Mouse (Mus musculus): ENCODE measurements around the gene Casz1.

Casz1 gene

DNA sequence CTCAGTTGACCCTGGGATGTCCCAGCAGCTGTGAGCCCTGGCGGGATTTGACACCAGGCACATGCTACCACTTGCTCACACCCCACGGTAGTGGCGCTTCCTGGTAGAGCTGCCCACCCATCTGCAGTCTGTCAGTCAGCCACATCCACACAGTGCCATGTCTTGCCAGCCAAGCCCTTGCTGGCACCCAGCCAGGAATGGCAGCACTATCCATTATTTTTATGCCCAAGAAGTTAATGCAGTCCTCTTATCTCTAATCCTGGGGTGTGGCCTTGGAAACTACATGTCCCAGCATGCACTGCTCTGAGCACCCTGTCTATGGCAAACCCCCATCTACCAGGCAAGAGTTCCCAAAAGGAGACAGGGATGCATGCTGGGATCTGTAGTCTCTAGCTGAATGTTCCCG lies 141.2 kb downstream of the Casz1 start:
- DNase-seq: no peak

DNA sequence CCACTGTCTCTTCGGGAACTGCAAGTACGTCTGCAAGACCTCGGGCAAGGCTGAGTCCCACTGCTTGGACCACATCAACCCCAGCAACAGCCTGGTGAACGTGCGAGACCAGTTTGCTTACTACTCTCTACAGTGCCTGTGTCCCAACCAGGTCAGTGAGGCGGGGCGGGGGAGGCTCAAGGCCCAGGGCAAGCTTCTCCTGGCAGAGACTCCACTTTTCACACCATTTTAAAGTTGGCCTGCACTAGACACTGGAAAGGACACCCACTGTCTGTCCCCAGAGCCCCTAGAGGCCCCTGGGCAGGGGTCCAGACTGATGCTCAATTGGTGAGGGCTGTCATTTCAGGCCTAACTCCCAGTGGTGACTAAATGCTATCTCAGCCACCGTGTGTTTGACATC lies 141.8 kb downstream of the Casz1 start:
- DNase-seq: no peak

DNA sequence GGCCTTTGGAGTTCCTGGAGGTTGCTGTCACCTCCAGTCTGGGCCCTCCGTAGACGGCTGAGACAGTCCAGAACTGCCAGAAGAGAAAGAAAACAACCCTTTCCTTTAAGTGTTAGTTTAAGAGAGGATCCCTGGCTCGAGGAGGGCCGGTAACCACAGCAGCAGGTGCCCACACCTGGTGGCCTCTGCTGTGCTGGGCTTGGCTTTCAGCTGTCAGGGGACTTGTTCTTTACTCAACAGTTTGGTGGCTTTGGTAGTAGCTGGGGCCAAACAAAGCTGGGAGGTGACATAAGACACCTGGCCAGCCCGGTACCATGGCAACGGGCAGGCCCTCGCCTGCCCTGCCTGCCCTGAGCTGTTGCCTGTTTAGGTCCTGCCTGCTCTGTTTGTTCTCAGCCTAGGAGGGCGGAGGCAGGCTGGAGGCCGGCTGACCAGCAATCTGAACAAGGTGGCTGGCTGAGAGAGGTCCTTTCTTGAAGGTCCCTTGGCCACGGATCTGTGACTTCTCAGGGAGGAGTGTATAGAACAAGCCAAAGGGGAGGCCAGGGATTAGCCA lies 143.7 kb downstream of the Casz1 start:
- no peak for DNase-seq

DNA sequence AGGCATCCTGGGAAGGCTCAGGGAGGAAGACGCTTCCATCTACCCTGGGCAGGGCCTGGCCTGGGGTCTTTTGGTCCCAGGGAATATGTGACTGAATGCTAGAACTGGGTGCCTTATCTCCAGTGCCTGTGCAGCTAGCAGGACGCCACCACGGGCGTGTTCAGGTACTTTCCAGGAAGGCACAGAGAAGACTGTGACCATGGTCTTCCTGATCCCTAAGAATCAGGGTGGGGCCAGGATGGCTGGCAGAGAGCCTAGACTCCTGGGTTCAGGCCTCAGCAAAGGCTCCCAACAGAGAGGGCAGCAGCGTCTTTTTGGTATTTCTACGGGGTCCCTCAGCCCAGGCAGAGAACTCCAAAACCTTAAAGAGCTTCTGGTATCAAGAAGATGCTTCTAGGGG lies 146.3 kb downstream of the Casz1 start:
- DNase-seq: no peak

DNA sequence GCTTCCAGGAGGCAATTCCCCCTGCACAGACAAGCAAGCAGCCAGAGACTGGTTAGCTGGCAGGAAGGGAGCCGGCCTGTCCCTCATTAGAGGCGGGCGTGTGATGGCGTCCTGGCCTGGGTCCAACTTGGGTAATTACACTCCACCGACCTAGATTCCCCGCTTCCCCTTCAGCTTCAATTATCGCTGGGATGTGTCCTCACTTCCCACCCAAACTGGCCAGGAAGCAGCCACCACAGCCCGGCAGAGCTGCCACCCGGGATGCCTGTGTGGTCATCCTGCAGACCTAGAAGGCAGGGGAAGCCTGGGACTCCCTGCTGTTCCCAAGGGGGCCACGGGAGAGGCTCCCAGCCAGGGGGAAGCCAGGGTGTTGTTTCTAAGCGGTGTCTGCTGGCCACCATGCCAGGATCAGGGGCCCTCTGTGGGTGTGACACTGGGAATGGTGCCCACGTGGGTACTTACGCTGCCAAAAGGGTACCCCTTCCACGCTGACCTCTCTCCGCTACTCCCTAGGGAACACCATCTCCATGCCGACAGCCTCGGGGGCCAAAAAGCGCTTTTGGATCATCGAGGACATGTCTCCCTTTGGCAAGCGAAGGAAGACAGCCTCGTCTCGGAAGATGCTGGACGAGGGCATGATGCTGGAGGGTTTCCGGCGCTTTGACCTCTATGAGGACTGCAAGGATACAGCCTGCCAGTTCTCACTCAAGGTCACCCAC lies 146.9 kb downstream of the Casz1 start:
- DNase-seq: no peak

DNA sequence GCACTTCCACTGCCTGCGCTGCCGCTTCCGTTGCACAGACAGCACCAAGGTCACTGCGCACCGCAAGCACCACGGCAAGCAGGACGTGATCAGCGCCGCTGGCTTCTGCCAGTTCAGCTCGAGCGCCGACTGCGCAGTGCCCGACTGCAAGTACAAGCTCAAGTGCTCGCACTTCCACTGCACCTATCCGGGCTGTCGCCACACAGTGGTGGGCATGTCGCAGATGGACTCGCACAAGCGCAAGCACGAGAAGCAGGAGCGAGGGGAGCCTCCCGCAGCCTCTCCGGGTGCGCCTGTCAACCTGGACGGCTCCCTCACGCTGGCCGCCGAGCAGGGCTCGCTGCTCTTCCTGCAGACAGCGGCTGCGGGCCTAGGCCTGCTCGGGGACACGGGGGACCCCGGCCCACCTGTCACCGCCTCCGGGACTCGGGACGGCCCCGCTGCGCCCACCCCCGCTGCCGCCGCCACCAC lies 147.6 kb downstream of the Casz1 start:
- no peak for DNase-seq

DNA sequence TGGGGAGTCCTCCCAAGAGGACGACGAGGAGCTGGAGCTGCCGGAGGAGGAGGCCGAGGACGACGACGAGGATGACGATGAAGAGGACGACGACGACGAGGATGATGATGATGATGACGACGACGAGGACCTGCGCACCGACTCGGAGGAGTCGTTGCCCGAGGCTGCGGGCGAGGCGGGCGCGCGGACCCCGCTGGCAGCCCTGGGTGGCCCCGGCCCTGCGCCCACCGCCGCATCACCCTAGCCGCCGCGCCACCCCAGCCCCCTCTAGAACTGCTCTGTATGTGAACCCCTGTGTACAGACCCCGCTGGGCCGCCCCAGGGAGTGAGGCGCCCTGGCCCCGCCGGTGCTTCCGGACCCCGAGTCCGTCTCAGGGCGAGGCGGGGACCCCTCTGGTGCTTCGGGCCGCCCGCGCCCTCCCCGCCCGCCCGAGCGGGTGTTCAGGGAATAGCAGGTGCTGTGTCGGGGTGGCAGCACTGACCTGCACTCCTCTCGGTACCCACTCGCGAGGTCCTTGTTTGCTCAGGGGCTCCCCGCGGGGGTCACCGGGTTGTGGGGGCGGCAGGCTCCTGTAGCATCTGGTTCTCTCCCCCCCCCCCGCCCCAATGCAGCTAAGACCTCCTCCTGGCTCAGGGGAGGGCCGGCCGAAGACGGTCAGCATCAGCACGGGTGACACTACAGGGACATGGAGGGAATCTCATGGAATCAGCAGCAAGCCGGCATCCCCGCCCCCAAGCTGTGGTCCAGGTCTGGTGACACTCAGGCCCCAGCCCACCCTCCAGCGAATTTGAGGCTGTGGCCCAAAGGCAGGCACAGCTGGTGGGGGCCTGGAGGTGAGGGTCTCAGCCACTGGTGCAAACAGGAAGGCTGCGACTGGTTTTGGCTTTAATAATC lies 148.3 kb downstream of the Casz1 start:
- DNase-seq: no peak

DNA sequence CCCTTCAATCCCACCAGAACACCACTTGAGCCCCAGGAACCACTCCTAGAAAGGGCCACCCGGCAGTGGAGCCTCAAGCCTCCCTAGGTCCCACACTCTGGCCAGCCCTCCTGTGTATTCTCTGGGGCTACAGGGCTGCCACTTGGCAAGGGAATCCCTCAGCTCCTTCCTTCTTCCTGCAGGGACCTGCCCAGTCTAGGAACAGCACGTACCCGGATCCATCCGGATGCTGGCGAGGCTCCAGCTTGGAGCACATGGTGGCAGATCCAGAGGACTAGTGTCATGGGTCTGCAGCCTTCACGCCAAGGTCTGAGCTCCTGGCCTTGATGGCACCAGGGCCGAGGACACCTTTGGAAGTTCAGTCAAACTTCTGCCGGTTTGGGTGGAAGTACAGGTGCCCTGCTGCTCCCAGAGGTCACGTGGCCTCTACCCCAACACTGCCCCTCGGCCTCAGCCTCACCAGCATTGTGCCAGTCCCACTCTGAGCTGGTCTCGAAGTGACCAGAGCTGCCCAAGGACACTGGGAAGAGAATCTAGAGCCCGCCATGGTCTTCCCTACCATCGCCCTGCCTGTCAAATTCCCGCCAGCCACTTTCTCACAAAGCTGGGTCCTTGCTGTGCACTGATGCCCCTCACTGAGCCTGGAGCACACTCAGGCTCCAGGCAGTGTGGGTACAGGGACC lies 151.0 kb downstream of the Casz1 start:
- no peak for DNase-seq

DNA sequence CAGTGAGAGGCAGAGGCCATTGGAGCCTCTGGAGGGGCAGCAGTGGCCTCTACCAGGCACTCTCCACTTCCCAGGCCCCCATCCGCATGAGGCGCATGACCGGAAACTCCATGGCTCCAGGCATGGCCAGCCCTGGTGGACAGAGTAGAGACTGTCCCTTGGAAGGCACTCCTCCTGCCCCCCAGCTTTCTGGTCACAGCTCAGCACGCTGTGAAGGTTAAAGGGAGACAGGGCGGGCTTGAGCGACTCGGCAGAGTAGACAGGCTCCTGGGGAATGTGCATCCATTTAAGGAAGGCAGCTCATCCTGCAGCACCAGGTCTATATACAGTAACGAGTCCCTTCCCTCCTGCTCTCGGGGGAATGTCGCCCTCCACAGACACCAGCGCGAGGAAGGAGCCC lies 155.8 kb downstream of the Casz1 start:
- no peak for DNase-seq

DNA sequence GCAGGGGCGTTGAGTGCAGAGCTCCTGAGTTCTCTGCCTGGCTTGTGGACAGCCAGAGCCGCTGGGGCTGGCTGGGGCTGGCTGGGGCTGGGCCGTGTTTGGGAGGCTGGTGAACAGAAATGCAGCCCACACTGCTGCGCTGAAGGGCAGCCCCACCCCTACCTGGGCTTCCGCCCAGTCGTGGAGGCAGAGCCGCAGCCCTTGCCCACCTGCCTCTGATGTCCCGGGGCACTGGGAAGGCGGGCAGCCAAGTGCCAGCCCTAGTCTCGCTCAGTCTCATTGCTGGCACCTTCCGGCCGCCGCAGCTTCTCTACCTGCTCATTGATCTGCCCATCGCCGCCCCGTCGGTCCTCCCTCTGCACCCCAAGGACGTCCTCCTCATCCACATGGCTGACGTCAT lies 156.9 kb downstream of the Casz1 start:
- no peak for DNase-seq

DNA sequence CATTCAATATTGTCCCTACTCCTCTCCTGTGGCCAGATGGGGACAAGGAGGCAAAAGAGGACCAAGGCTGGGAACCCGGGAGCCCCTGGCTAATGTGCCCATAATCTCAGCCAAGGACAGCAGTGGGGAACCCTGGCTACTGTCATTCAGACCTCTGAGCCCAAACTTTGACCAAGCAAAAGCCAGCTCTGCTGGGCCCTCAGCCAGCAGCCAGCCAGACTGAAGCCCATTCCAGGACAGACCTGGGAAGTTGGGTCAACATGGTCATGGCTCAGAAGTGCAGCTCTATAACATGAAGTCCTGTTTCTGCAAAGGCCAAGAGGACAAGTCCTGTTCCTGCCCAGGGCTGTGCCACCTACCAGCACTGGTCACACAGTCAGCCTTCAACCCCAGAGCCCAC lies 157.9 kb downstream of the Casz1 start:
- DNase-seq: no peak

DNA sequence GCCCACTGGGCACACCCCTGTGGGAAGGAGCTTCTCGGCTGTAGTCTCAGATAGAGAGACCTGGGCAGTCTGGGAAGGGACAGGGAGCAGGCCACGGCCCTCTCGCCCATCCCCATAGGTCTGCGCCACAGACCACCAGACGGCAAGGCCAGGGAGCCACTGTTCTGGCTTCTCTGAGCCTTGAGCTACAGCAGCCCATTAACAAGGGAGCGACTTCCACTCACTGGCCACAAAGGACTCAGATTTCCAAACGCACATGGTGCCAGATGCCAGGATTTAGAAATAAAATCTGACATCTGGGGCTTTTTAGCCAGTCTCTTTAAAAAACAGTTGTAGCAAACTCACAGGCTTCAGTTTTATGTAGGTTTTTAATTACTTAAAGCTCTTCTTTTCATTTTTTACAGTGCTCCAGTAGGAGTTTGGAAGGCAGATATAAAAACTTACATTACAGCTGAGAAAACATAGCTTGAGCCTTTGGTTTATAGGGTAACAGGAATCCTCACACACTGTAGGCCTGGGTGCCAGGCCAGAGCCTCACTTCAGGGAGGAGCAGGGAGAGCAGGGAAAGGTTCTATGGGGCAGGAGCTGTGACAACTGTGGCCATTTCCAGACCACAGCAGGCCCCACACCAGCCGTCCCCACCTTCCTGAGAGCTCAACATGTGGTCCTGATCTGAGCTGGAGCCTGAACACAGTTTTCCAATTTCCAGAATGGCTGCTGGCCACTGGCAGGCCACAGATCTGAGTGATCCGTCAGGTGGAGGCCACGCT lies 160.5 kb downstream of the Casz1 start:
- DNase-seq: no peak

DNA sequence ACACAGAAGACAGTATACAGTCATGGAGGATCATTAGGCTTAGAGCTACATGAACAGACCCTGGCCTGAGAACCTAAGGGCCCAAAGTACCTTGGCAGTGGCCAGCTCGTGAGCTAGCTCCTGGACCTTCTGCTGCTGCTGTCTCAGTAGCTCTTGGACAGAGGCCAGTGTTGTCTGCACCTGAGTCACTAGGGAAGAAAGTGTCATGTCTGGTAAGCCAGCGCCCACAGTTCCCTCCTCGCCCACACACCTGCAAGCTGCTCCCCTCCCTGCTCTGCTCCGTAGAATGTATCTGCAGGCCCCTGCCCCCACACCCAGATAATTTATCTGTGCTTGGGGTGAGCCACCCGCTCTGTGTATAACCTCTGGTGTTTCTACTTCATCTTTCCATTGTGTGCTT lies 161.9 kb downstream of the Casz1 start:
- no peak for DNase-seq

DNA sequence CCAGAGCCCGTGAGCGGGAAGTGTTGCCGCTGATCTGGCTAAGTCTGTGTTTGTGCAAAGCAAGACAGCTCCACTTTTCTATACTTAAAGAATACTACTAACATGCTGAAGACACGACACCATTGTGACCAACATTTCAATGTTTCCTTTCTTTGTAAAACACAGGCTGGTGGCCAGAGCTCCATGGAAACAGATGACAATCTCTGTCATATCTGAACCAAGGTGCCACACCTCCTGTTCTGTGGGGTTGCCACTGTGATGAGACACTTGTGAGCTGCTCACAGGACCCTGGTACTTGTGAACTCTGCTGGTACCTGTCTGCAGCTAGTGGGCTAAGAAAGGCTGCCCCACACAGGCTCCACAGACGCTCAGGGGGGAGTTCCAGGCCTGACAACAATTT lies 164.6 kb downstream of the Casz1 start:
- no peak for DNase-seq

DNA sequence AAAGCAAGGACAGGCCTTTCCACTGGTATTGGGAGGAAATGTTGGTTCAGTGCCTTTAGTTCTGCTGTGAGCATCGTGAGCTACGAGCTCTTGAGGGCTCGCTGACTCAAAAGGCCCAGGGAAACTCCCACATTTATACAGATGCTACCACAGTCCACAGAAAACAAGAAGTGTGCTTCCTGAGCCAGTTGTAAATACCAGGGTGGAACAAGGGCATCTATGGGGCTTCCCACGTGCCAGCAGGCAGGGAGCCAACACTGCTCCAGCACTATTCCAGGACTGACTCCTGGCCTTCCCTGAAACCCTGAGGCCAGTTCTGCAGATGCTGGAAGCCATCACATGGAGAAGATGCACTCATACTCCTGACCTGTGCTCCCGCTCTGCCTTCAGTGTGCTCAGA lies 165.4 kb downstream of the Casz1 start:
- no peak for DNase-seq

DNA sequence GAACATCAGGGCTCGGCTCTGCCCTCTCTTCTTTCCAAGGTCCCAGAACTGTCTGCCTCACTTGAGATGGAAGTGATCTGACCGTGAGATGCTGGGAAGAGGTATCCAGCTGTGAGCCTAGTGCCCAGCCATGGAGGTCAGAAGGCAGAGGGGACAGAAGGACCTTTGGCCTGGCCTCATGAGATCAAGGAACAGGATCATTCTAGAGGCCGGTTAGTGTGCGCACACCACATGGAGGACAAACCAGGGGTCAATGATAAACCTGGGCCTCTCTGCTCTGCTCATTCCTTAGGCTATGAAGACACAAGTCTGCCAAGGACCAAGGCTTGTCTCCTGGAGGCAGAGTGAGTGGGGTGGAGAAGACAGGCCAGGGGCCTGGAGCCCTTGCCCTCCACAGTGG lies 166.5 kb downstream of the Casz1 start:
- no peak for DNase-seq

DNA sequence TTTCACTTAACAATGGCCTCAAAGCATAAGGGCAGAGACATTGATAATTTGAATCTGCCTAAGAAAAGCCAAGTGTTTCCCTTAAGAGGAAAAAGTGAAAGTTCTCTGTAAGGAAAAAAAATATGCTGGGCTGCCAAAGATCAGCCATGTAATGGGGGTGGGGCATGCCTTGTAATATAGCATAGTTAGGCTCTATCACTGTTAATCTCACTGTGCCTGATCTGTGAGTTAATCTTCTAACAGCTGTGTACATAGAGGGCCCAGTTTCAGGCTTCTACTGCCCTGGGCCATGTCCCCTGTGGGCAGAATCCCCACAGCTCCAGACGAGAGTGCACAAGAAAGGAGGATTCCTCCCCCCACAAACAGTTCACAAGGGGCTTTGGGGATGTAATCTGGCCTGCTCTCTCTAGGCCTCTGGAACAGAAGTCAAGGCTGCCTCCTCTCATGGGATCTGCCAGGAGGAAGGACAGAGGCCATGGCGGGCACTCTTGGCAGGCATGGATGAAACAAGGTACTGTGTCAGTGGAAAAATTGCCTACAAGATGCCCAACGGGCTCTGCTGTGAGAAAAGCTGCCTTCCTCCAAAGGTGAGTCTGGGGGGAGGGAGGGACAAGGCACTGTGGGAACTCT lies 167.5 kb downstream of the Casz1 start:
- no peak for DNase-seq

DNA sequence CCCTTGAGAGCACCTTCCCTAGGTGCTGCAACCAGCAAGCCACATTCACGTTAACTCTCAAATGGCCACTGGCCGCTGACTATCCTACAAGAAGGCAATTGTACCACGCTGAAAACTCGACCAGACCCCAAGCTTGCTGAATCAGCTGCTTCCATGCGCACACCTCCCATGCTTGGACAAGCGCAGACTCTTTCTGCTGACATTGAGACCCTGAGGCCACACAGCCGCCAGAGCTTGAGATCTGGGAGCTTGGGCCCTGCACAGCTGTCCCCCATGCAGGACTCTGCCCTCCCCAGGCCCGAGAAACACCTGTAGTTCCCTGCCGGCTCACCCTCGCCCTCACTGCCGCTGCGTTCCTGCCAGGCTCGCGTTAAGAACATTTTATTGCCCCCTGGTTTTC lies 168.5 kb downstream of the Casz1 start:
- DNase-seq: no peak

DNA sequence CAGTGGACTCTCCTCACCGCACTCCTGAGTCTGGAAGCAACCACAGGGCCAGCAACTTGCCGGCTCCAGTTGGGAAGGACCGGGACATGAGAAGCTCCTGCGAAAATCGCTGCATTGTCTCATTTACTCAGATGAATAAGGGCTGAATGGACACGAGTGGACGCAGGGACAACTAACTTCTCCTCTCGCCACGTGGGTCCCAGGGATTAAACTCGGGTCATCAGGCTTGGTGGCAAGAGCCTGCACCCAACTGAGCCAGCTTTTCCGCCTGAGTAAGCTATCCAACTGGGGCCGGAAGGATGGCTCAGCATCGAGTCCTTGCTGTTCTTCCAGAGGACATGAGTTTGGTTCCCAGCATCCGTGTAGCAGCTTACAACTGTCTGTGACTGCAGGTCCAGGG lies 169.2 kb downstream of the Casz1 start:
- DNase-seq: no peak

DNA sequence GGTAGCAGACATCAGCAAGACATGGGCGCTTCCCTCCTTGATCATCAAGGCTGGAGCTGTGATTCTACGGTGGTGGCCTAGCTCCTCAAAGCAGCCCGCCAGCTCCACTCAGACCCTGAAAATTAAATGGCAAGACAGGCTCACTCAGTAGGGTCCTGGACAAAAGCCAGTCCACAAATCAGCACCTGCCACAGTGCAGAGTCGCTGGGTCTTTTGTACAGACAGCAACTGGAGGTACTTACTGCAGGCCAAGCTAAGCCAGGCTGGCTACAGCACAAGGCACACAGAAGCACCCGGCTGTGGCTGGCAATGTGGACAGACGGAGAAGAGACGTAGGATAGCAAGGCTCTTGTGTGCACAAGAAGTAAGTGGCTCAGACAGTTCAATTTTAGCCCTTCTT lies 170.6 kb downstream of the Casz1 start:
- no peak for DNase-seq

DNA sequence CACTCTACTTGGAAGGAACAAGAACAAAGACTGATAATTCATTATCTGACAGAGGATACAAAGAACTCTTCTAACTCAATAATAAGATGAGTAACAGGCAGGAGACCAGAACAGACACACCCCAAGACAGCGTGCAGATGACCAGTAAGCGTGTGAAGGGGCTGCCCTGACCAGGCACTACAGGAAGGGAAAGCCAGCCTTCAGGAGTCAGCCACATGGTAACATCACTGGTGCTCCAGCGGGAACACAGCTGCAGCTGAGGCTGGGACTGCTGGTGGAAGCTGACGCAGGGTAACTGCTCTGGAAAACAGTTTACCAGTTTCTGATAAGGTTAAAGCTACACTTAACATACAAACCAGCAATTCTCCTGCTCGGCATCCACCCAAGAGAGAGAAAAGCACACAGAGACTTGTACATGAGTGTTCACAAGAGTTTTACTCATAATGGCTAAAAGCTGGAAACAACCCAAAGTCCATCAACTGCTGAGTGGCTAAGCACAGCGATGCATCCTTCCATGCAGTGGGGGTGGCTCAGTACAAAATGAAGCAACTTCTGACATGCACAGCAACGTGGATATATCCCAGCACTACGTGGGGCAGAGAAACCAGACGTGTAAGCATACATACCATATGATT lies 174.1 kb downstream of the Casz1 start:
- DNase-seq: no peak

DNA sequence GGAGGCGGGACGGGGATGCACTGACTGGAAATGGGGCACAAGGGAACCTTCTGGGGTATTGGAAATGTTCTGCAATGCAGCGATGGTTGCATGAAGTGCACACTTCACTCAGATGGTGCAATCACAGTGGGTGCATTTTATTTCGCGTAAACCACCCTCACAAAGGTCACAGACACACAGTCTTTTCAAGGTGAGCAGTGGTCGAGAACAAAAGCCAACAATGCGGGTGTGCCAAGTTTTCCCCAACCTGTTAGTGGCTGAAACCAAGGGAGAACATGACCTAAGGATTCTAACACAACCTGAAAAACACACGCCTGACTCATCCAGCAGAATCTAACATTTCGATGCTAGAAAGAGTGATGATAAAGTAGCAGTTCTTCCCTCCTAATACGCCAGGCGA lies 174.7 kb downstream of the Casz1 start:
- no peak for DNase-seq
